Mouse (Mus musculus): ENCODE measurements around the gene Atp6v1g1. TPM values are rescaled to one million over a fixed set of nuclear protein-coding genes. Genes with fewer than 3 reads are reported as not detected.
A peak's percentile ranks its signal among the peaks of the same experiment; 100 is the strongest.

Gene Atp6v1g1
- 386 and 408 TPM in 2 replicates for polyA plus RNA-seq (2014; fragmentation: Nextera tagmentation; extraction: Ambion mirVana)

DNA sequence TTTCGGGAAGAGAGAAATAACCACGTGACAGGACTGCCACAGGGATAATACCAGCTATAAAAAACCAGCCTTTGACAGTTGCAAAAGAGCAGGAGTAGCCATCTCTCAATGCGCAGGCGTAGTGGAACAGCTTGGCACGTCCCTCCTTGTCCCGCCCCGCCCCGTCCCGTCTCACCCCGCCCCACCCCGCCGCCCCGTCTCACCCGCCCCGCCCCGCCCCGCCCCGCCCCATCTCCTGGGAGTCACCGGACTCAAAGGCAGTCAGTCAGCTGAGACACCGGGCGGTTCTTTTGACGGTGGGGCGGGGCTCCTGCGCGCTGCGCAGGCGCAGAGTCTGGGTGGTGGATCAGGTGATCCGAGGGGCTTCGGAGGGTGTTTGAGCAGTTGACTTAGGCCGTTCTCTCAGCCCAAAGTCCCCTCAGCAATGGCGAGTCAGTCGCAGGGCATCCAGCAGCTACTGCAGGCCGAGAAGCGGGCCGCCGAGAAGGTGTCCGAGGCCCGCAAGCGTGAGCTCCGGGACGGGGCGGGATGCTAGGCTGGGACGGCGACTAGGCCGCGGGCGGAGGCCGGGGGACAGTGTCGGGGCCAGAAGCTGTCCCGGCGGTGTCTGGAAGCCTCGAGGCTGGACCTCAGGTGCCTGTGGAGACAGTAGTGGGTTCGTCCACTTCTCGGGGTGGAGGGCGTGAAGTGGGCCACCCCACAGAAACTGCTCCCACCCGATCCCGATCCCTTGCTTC lies at the start of gene Atp6v1g1:
Atp6v1g1 (plus strand) TSS at position 279 of the 737 bp plus-strand sequence.
- WGBS: 1% methylated on average over 57 of the region's 57 CpGs
- peak; percentile 99 for DNase-seq (ENCODE audit: low spot score, missing footprints)

DNA sequence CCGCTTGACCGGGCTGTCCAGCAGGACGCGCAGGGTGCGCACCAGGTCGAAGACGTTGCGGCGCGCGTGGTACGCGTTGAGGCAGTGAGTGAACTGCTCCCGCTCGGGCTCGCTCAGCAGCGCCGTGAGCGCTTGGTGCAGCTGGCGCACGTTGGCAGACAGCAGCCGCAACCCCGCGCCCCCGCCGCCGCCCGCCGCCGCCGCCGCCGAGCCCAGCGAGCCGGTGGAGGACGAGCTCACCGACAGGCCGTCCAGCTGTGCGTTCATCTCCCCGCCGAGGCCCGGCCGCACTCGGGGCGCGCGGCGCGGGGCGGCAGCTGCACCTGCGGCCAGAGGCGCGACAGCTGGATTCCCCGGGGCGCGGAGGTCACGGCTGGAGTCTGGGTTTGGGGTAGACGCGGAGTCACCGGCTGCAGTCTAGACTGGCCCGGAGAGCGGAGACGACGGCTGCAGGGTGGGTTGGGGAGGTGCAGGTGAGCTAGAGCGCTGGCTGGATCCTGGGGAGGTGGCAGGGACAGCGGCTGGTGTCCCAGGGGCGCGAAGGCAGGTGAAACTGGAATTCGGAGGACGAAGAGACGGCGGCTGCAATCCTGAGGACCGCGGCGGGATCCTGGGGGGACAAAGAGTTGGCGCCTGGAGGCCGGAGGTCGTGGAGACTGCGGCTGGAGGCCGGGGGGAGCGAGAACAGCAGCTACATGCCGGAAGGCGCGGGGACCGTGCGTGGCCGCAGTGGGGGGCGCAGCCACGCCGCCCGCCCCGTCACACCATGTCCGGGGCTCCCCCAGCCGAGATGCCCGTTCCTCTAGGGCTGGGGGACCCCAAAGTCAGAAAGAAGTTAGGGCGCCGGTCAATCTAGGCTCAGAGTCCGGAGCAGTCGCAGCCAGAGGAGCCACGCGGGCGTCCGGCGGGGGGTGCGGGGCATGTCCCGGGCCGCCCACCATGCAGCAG lies 49.3 kb upstream of the Atp6v1g1 start:
- H3K4me3 ChIP-seq (ENCODE audit: low read depth, low read length): peak overlapping the region; percentile 72
- no peaks in the 10 kb centered on the region for H3K9me3 ChIP-seq (ENCODE audit: control insufficient read depth, low read length)
- peak overlapping the region; percentile 87 for H3K9ac ChIP-seq (ENCODE audit: low read length)
- H3K27ac ChIP-seq (ENCODE audit: low read depth, low read length): no peak overlapping the region
- peak; percentile 48 for ATAC-seq (ENCODE audit: low FRiP score)
- DNase-seq (ENCODE audit: low spot score, missing footprints): peak; percentile 94
- no peaks in the 10 kb centered on the region for H3K36me3 ChIP-seq (ENCODE audit: control insufficient read depth, insufficient read depth, low read length)
- under 1% methylated on average over 88 of the region's 107 CpGs for WGBS
- H3K4me2 ChIP-seq: peak overlapping the region; percentile 77
- H3K4me1 ChIP-seq (ENCODE audit: control insufficient read depth, insufficient read depth, low read length): peaks cover 42% of the 10 kb centered on the region
- no peaks in the 10 kb centered on the region for H3K27me3 ChIP-seq (ENCODE audit: control insufficient read depth, insufficient read depth, low read length)

More for the DNA sequence above, at the start of gene Atp6v1g1:
- Histone ChIP-seq H3K4me1 (ENCODE audit: control insufficient read depth, insufficient read depth, low read length) (peaks cover 18% of the 10 kb centered on the region), H3K27ac (ENCODE audit: low read depth, low read length) (peak within 1 kb of the TSS; percentile 60), H3K4me2 (peak within 1 kb of the TSS; percentile 54), H3K36me3 (ENCODE audit: control insufficient read depth, insufficient read depth, low read length) (peaks cover 13% of the 10 kb centered on the region), H3K27me3 (ENCODE audit: control insufficient read depth, insufficient read depth, low read length) (no peaks in the 10 kb centered on the region), H3K9ac (ENCODE audit: low read length) (peak within 1 kb of the TSS; percentile 88), H3K4me3 (ENCODE audit: low read depth, low read length) (peak within 1 kb of the TSS; percentile 80), H3K9me3 (ENCODE audit: control insufficient read depth, low read length) (no peaks in the 10 kb centered on the region)
- ATAC-seq (ENCODE audit: low FRiP score): peak; percentile 97

GRCm38 (mm10) chr4:63495915-63496278 lies 48.7 kb upstream of the Atp6v1g1 start, which contains the start of gene Whrn:
Gene Whrn (minus strand): TSS chr4:63495991.
- Histone ChIP-seq H3K27me3 (ENCODE audit: control insufficient read depth, insufficient read depth, low read length) (no peaks in the 10 kb centered on the region), H3K27ac (ENCODE audit: low read depth, low read length) (no peak within 1 kb of the TSS), H3K4me2 (peak within 1 kb of the TSS; percentile 77), H3K9ac (ENCODE audit: low read length) (peak within 1 kb of the TSS; percentile 87), H3K4me3 (ENCODE audit: low read depth, low read length) (peak within 1 kb of the TSS; percentile 72), H3K36me3 (ENCODE audit: control insufficient read depth, insufficient read depth, low read length) (no peaks in the 10 kb centered on the region), H3K9me3 (ENCODE audit: control insufficient read depth, low read length) (no peaks in the 10 kb centered on the region), H3K4me1 (ENCODE audit: control insufficient read depth, insufficient read depth, low read length) (peaks cover 36% of the 10 kb centered on the region)
- DNase-seq (ENCODE audit: low spot score, missing footprints): peak; percentile 96
- 0% methylated on average over 23 of the region's 34 CpGs for WGBS
- peak; percentile 86 for ATAC-seq (ENCODE audit: low FRiP score)

GRCm38 (mm10) chr4:63496312-63496711 lies 48.3 kb upstream of the Atp6v1g1 start:
- no peaks in the 10 kb centered on the region for H3K36me3 ChIP-seq (ENCODE audit: control insufficient read depth, insufficient read depth, low read length)
- H3K27ac ChIP-seq (ENCODE audit: low read depth, low read length): no peak overlapping the region
- ATAC-seq (ENCODE audit: low FRiP score): peak; percentile 22; the same call in 1 of the 2 replicates
- H3K4me1 ChIP-seq (ENCODE audit: control insufficient read depth, insufficient read depth, low read length): peaks cover 32% of the 10 kb centered on the region
- no peak for DNase-seq (ENCODE audit: low spot score, missing footprints)
- peak overlapping the region; percentile 72 for H3K4me3 ChIP-seq (ENCODE audit: low read depth, low read length)
- no peaks in the 10 kb centered on the region for H3K27me3 ChIP-seq (ENCODE audit: control insufficient read depth, insufficient read depth, low read length)
- no peaks in the 10 kb centered on the region for H3K9me3 ChIP-seq (ENCODE audit: control insufficient read depth, low read length)
- H3K9ac ChIP-seq (ENCODE audit: low read length): peak overlapping the region; percentile 87
- H3K4me2 ChIP-seq: peak overlapping the region; percentile 77
- 16% methylated on average over 5 of the region's 6 CpGs for WGBS

GRCm38 (mm10) chr4:63498346-63498745 lies 46.2 kb upstream of the Atp6v1g1 start:
- H3K9ac ChIP-seq (ENCODE audit: low read length): no peak overlapping the region
- no peaks in the 10 kb centered on the region for H3K27me3 ChIP-seq (ENCODE audit: control insufficient read depth, insufficient read depth, low read length)
- H3K4me3 ChIP-seq (ENCODE audit: low read depth, low read length): no peak overlapping the region
- DNase-seq (ENCODE audit: low spot score, missing footprints) (peak; percentile 88), ATAC-seq (ENCODE audit: low FRiP score) (no peak)
- no peak overlapping the region for H3K4me2 ChIP-seq
- WGBS: 41% methylated on average over 3 of the region's 3 CpGs
- H3K4me1 ChIP-seq (ENCODE audit: control insufficient read depth, insufficient read depth, low read length): peaks cover 19% of the 10 kb centered on the region
- H3K36me3 ChIP-seq (ENCODE audit: control insufficient read depth, insufficient read depth, low read length): no peaks in the 10 kb centered on the region
- no peaks in the 10 kb centered on the region for H3K9me3 ChIP-seq (ENCODE audit: control insufficient read depth, low read length)
- no peak overlapping the region for H3K27ac ChIP-seq (ENCODE audit: low read depth, low read length)

DNA sequence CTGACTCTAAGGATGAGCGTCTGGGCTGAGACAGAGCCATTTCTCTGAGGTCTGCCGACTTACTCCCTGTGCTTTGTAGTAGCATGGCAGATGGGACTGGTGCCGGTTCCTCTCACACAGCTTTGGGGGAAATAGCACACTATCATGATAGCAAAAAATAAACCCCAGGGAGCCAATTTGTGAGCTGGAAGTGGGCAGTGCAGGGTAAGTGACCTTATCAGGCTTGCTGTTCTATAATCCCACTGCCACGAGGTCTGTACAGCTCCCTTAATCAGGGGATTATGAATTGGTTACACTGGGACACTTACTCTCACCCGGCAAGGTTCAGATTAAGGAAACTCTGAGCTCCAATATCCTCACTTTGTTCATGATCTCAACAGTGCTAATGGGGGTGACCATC lies 43.5 kb upstream of the Atp6v1g1 start:
- DNase-seq (ENCODE audit: low spot score, missing footprints) (peak; percentile 69), ATAC-seq (ENCODE audit: low FRiP score) (no peak)
- Histone ChIP-seq H3K4me1 (ENCODE audit: control insufficient read depth, insufficient read depth, low read length) (peaks cover 3% of the 10 kb centered on the region; the same call in 1 of the 2 replicates), H3K4me3 (ENCODE audit: low read depth, low read length) (no peak overlapping the region), H3K4me2 (no peak overlapping the region), H3K27ac (ENCODE audit: low read depth, low read length) (no peak overlapping the region), H3K9me3 (ENCODE audit: control insufficient read depth, low read length) (no peaks in the 10 kb centered on the region), H3K27me3 (ENCODE audit: control insufficient read depth, insufficient read depth, low read length) (no peaks in the 10 kb centered on the region), H3K36me3 (ENCODE audit: control insufficient read depth, insufficient read depth, low read length) (no peaks in the 10 kb centered on the region), H3K9ac (ENCODE audit: low read length) (no peak overlapping the region)
- WGBS: 49% methylated on average over 5 of the region's 5 CpGs

DNA sequence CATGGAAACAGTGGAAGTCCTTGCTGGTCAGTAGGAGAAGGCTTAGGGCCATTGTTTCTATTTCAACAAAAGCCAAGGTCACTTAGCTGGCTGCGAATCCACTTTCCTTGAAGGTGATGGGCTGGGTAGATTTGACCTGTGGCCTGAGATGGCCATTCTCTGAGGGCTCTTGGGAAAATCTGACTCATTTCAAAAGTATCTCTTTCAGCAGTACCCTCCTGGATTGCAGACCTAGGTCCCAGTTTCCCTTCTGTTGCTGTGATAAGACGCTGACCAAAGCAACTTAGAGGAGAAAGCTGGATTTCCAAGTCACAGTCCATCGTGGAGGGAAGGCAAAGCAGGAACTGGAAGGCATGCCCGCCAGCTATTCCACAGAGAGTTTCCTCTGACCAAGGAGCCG lies 40.6 kb upstream of the Atp6v1g1 start:
- no peak overlapping the region for H3K4me3 ChIP-seq (ENCODE audit: low read depth, low read length)

GRCm38 (mm10) chr4:63507478-63507877 lies 37.1 kb upstream of the Atp6v1g1 start:
- H3K36me3 ChIP-seq (ENCODE audit: control insufficient read depth, insufficient read depth, low read length): no peaks in the 10 kb centered on the region
- H3K9ac ChIP-seq (ENCODE audit: low read length): no peak overlapping the region
- H3K4me1 ChIP-seq (ENCODE audit: control insufficient read depth, insufficient read depth, low read length): no peaks in the 10 kb centered on the region
- H3K27me3 ChIP-seq (ENCODE audit: control insufficient read depth, insufficient read depth, low read length): no peaks in the 10 kb centered on the region
- WGBS: 78% methylated on average over 5 of the region's 5 CpGs
- no peaks in the 10 kb centered on the region for H3K9me3 ChIP-seq (ENCODE audit: control insufficient read depth, low read length)
- no peak overlapping the region for H3K4me2 ChIP-seq
- H3K27ac ChIP-seq (ENCODE audit: low read depth, low read length): no peak overlapping the region
- ATAC-seq (ENCODE audit: low FRiP score) (no peak), DNase-seq (ENCODE audit: low spot score, missing footprints) (no peak)
- H3K4me3 ChIP-seq (ENCODE audit: low read depth, low read length): no peak overlapping the region

More for the DNA sequence above, 40.6 kb upstream of the Atp6v1g1 start:
- no peaks in the 10 kb centered on the region for H3K36me3 ChIP-seq (ENCODE audit: control insufficient read depth, insufficient read depth, low read length)
- ATAC-seq (ENCODE audit: low FRiP score) (no peak), DNase-seq (ENCODE audit: low spot score, missing footprints) (peak; percentile 75)
- H3K27ac ChIP-seq (ENCODE audit: low read depth, low read length): no peak overlapping the region
- WGBS: 78% methylated on average over 5 of the region's 5 CpGs
- no peaks in the 10 kb centered on the region for H3K9me3 ChIP-seq (ENCODE audit: control insufficient read depth, low read length)
- no peak overlapping the region for H3K4me2 ChIP-seq
- H3K9ac ChIP-seq (ENCODE audit: low read length): no peak overlapping the region
- no peaks in the 10 kb centered on the region for H3K27me3 ChIP-seq (ENCODE audit: control insufficient read depth, insufficient read depth, low read length)
- no peaks in the 10 kb centered on the region for H3K4me1 ChIP-seq (ENCODE audit: control insufficient read depth, insufficient read depth, low read length)
